Mouse (Mus musculus): ENCODE measurements around the gene Trim41. TPM values are rescaled to one million over a fixed set of nuclear protein-coding genes. Genes with fewer than 3 reads are reported as not detected.
"Not testable (repeated sequence)": the region's sequence is repeated elsewhere in the genome, so short reads cannot be mapped to it uniquely, and the experiment has no call there.

Gene Trim41
- total RNA-seq, 2 experiments from 2014 or later, result 16.3 to 21.0 TPM

- no peak for DNase-seq
- intact Hi-C loops (cut with DNase I; ENCODE audit: low total_unique reads), result no loop called here
These were observed 21.9 kb upstream of the Trim41 start for GRCm38 (mm10) chr11:48838879-48839680.

DNA sequence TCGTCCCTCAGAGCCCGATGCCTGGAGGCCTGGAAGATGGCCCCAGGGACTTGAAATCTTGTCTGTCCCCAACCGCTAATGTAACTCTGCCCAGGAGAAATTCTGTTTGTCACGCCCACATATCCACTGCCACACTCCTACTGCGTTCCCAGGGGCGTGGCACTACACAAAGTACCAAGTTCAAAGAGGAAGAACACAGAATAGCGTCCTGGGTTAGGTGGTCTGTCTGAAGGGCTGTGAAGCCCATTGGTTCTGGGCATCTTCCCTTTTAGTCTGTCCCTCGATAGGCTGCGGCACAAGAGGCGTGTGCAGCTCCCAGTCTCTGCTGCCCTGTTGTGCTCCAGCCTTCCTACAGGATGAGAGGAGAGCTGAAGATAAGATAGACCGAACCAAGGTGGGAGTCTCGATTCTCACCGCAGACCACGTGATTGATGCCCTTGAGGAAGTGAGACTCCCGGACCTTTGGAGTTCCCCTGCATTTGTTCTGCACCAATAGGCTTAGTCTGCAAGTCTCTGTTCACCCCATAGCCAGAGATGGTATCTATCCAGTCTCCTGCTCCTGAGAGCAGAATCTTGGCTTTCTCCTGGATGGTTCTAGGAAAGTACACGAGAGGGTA lies 21.1 kb upstream of the Trim41 start:
- intact Hi-C loops (cut with DNase I; ENCODE audit: low total_unique reads), result no loop called here
- DNase-seq, result no peak

GRCm38 (mm10) chr11:48837310-48838180 lies 20.4 kb upstream of the Trim41 start:
- DNase-seq, result peak; percentile 69
- intact Hi-C loops (cut with DNase I; ENCODE audit: low total_unique reads), result no loop called here

DNA sequence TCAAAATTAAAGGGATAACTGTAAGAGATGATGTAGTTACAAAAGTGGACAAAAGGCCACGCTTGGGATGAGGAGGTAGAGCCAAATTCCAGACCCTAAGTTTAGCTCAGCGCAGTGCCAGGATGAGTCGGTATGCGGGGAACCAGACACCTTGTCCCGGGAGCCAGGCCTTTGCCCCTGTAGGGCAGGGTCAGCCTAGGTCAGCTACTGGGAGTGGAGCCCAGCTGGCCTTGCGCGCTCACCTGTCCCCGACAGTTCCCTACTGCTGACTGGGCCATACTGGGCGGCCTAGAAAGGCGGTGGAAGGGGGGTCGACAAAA lies 19.8 kb upstream of the Trim41 start:
- DNase-seq, result peak; percentile 84
- intact Hi-C loops (cut with DNase I; ENCODE audit: low total_unique reads), result no loop called here

- intact Hi-C loops (cut with DNase I; ENCODE audit: low total_unique reads), result no loop called here
- no peak for DNase-seq
These were observed 18.8 kb upstream of the Trim41 start for GRCm38 (mm10) chr11:48835923-48836322.

GRCm38 (mm10) chr11:48833731-48834639 lies 16.8 kb upstream of the Trim41 start:
- intact Hi-C loops (cut with DNase I; ENCODE audit: low total_unique reads), result no loop called here
- DNase-seq, result peak; percentile 89

DNA sequence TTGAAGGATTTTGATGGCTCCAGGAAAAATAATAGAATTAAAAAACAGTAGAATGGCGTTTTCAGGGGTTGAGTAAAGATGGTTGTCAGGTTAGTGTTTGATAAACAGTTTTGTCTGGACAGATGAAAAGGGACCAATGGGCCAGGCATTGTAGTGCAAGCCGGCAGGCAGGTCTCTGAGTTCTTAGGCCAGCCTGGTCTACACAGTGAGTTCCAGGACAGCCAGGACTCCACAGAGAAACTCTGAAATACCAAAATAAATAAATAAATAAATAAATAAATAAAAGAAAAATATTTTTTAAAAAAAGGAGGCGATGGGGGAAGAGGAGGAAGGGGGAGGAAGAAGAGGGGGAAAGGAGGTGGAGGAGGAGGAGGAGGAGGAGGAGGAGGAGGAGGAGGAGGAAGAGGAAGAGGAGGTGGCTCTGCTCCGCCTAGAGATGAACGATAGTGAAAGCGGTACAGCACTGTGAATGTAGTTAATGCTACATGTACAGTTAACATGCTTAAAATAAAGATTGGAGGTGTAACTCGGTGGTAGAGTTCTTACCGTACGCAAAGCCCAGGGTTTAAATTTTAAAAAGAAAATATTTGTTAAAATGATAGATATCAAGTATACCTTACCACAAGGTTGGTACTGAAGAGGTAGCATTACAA lies 16.1 kb upstream of the Trim41 start:
- intact Hi-C loops (cut with DNase I; ENCODE audit: low total_unique reads), result no loop called here
- DNase-seq, result no peak

DNA sequence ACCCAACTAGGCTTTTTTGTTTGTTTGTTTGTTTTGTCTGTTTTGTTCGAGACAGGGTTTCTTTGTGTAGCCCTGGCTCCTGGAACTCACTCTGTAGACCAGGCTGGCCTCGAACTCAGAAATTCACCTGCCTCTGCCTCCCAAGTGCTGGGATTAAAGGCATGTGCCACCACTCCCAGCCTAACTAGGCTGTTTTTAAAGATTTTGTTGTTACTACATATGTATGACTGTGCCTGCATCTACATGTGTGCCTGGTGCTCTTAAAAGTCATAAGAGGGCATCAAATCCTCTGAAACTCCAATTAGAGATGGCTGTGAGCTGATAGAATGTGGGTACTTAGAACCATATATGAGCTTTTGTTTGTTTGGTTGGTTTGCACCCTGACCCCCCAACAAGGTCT lies 14.1 kb upstream of the Trim41 start:
- no peak for DNase-seq
- intact Hi-C loops (cut with DNase I; ENCODE audit: low total_unique reads), result no loop called here

DNA sequence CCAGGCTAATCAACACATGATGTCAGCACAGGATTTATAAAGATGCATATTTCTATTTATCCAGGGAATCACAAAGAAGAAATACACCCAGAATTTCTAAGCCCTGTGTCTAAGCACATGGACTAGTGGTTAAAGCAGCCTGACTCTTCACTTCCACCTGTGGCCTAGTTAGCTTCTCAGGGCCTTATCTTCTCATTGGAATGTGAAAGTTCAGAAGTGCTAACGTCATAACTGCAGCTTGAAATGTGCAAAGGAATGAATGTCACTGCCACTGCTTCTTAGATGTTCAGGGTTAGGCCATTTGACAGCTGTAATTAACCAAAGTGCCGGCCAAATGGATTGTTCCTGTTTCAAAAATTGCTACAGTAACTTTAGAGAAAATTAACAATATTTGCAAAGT lies 13.1 kb upstream of the Trim41 start:
- intact Hi-C loops (cut with DNase I; ENCODE audit: low total_unique reads), result no loop called here
- no peak for DNase-seq

DNA sequence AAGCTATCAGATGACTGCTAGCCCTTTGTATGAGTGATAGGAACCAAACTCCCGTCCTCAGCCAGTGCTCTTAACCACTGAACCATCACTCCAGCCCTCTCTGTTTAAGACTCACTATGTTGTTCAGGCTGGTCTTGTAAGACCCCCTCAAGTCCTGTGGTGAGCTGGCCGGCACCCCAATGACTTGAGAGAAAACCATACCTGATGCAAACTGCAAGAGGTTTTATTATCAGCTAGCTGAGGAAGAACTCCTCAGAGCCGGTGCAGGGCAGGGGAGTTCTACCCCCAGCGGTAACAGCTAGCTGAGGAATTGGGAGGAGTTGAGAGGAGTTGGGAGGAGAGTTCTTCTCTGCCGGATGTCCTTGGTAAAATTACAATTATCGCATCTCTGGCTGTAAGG lies 10.8 kb upstream of the Trim41 start:
- intact Hi-C loops (cut with DNase I; ENCODE audit: low total_unique reads), result no loop called here

GRCm38 (mm10) chr11:48826752-48827096 lies 9.6 kb upstream of the Trim41 start:
- DNase-seq, result no peak
- intact Hi-C loops (cut with DNase I; ENCODE audit: low total_unique reads), result no loop called here

More for the DNA sequence above, 10.8 kb upstream of the Trim41 start:
- no peak for DNase-seq

GRCm38 (mm10) chr11:48825979-48826751 lies 9.0 kb upstream of the Trim41 start, which contains the start of the genes Trim7 and Gm12184:
Trim7 (plus strand) TSS chr11:48826140.
Gm12184 (minus strand) TSS chr11:48826655.
- DNase-seq; intact Hi-C loops (cut with DNase I; ENCODE audit: low total_unique reads): not testable (repeated sequence)

- intact Hi-C loops (cut with DNase I; ENCODE audit: low total_unique reads), result no loop called here
- no peak for DNase-seq
These were observed 7.2 kb upstream of the Trim41 start for GRCm38 (mm10) chr11:48824311-48824830.

DNA sequence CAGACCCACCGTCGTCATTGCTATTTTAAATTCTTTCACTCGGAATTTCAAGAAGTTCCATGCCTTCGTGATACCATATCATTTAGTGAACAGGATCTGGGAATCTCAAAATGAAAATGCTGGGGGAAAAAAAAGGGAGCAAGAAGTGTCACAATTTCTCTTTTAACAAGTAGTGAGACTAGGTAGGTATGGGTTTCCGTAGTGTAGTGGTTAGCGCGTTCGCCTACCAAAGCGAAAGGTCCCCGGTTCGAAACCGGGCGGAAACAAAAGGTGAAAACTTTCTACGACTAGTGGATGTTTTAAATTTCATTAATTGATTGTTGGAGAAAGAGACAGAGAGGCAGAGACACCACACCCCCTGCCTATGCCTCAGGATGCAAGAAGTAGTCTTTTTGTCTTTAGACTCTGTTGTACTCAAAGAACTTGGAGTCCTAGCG lies 6.4 kb upstream of the Trim41 start:
- intact Hi-C loops (cut with DNase I; ENCODE audit: low total_unique reads), result no loop called here
- DNase-seq, result no peak

GRCm38 (mm10) chr11:48822768-48823512 lies 5.8 kb upstream of the Trim41 start:
- intact Hi-C loops (cut with DNase I; ENCODE audit: low total_unique reads), result no loop called here

DNA sequence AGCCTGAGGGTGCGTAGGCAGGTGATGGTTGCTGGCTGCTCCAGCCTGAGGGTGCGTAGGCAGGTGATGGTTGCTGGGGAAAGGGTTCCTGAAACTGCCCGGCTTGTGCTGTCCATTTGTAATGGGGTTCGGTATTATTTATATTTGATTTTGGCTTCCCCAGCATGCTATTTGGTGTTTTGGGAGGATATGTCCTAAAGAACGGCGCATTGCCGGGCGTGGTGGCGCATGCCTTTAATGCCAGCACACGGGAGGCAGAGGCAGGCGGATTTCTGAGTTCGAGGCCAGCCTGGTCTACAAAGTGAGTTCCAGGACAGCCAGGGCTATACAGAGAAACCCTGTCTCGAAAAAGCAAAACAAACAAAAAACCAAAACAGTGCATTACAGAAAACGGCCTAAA lies 4.1 kb upstream of the Trim41 start:
- DNase-seq; intact Hi-C loops (cut with DNase I; ENCODE audit: low total_unique reads): not testable (repeated sequence)

More at GRCm38 (mm10) chr11:48822768-48823512, 5.8 kb upstream of the Trim41 start:
- no peak for DNase-seq

DNA sequence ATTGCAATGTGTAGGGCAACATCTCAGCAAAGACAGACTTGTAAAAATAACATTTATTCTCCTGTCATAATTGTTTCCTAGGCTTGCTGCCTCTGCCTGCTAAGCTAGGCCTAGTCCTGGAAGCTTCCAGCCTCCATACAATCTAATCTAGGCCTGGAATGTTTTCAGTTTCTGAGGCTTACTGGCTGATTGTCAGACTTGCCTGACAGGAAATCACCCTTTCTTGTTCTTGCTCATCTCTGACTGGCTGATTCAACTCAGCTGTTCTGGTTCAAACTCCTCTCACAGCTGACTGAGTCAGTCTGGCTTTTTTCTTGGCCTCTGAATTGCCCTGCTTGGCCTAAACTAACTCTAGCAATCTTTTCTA lies 3.1 kb upstream of the Trim41 start:
- DNase-seq, result no peak
- intact Hi-C loops (cut with DNase I; ENCODE audit: low total_unique reads), result no loop called here

Measured in gastrocnemius, postnatal 14 days (tissue).